Mouse (Mus musculus) inflammation-experienced regulatory T-cells, adult 6 months (primary cell): ENCODE data around the gene Fbxo34. TPM values are rescaled to one million over a fixed set of nuclear protein-coding genes. Genes with fewer than 3 reads are reported as not detected.
A peak's percentile ranks its signal among the peaks of the same experiment; 100 is the strongest.
"Not testable (repeated sequence)": the region's sequence is repeated elsewhere in the genome, so short reads cannot be mapped to it uniquely, and the experiment has no call there.

ENCODE experiments used
- ATAC-seq: one replicate; pipeline ENCODE4 v1.8.0; 2017
- polyA plus RNA-seq, 3 experiments: library from polyadenylated mRNA; unstranded; fragments of 100-300 nt; shearing (Covaris generic); gene quantifications; one replicate each; pipeline ENCODE4 v1.2.1; 2017

The Fbxo34 gene
- 10 to 100 TPM in 1 of 3 experiments, 1 to 10 TPM in 2; 8.7 to 10.3 (median 9.4) TPM for polyA plus RNA-seq

GRCm38 (mm10) chr14:47450121-47450520, at the start of gene Fbxo34:
Fbxo34 (plus strand) TSS chr14:47450421.
- not testable (repeated sequence) for ATAC-seq

DNA sequence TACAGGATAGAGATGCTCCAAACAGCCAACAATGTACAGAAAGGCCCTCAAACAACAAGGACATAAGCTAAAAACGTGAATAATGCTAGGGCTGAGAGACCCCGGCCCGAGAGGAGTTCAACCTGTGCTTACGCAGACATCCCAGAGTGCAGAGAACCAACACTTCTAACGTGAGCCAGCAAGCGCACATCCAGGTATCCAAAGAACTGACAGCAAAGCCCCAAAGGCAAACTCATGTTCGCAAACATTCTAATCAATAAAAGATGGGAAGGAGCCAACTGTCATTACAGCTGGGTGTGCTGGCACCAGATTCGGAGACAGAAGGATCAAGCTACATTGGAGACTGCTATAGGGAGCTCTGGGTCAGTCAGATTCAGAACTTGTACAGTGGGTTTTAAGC, 47.5 kb upstream of the Fbxo34 start:
- no peak for ATAC-seq

DNA sequence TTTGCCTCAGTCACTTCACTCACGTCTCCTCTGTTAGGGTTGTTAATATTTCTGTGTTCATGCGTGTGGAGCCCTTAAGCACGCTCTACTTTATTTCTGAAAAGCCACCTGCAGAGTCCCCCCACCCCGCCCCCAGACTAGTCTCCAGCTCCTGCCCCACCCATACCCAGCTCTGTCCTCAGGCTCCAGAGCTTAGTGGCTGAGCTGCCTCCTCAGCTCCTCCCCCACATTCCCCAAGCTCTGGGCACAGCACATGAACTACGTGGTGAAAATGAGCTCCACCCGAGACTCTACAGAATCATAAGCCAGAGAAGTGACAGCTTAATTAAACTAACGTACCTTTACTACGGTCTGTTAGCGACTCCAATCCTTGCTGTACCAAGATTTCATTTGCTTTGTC, 44.2 kb upstream of the Fbxo34 start:
- ATAC-seq: no peak

DNA sequence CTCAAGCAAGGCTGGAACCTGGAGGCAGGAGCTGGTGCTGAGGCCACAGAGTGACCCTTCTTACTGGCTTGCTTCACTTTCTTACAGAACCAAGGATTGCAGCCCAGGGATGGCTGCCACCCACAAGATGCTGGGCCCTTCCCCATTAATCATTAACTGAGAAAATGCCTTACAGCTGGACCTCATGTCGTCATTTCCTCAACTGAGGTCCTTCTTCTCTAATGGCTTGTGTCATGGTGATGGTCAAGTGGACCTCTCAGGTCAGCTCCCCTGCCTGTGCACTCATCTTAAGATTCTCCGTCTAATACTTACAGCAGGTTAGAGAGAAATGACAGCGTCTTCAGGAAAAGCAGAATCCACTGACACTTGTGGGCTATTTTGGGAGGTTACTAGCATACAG, 32.9 kb upstream of the Fbxo34 start:
- no peak for ATAC-seq

DNA sequence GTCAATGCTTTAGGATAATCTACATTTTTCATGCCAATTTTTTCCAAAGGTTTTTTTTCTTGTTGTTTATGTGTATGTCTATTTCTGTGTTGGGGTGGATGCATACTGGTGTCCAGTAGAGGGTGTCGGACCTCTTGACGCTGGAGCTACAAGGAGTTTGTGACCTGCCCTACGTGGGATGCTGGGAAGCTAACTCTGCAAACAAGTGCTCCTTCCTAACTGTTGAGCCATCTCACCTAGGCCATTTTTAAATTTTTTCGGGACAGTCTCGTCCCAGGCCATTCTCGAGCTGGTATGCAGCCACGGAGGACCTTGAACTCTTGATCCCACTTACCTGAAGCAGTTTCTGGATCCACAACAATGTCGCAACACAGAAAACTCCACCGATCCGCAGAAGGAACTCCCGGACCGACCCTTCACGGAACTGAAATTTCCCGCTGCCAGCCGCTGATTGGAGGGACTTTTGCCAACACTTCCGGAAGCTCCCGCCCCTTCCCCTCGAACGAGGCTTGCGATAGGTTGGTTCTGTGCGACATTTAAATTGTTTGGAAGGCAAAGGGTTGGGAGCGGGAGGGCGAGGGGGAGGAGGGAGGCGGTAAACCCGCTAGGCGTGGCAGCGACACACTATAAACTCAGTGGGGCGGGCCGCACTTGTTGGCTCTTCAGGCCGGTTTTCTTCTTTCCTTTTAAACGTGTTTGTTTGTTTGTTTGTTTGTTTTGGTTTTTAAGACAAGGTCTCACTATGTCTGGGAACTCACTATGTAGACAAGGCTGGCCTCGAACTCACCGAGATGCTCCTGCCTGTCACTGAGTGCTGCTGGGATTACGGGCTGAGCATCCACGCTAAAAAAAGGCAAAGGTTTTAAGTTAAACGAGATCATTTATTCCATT, 32.2 kb upstream of the Fbxo34 start, which contains the start of gene Dlgap5:
TSS of gene Dlgap5 (minus strand) at position 633 of the 891 bp plus-strand sequence.
- ATAC-seq: peak; percentile 99

DNA sequence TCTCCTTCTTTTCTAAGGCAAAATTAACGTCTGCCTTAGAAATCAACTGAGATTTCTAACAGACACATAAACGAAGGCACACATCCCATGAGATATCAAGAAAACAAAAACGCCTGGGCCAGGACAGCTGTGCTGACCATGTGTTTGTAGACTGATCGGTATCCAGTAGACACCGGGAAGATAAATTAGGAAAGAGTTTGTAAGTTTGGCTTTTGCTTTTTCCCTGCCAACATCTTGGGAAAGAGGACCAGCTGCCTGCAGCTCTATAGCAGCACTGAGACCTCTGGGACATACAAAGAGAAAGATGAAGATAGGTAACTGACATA, 31.6 kb upstream of the Fbxo34 start:
- no peak for ATAC-seq

GRCm38 (mm10) chr14:47419034-47419625, 31.1 kb upstream of the Fbxo34 start:
- no peak for ATAC-seq

- no peak for ATAC-seq
Observed at GRCm38 (mm10) chr14:47419723-47420276, 30.4 kb upstream of the Fbxo34 start.

GRCm38 (mm10) chr14:47421606-47422005, 28.6 kb upstream of the Fbxo34 start:
- no peak for ATAC-seq

- ATAC-seq: no peak
Observed at GRCm38 (mm10) chr14:47422466-47422865, 27.8 kb upstream of the Fbxo34 start.

- peak; percentile 50 for ATAC-seq
Observed at GRCm38 (mm10) chr14:47432987-47433386, 17.2 kb upstream of the Fbxo34 start.

- ATAC-seq: no peak
Observed at GRCm38 (mm10) chr14:47438947-47439346, 11.3 kb upstream of the Fbxo34 start.

GRCm38 (mm10) chr14:47444907-47445306, 5.3 kb upstream of the Fbxo34 start:
- ATAC-seq: no peak

GRCm38 (mm10) chr14:47445331-47446095, 4.7 kb upstream of the Fbxo34 start:
- no peak for ATAC-seq

DNA sequence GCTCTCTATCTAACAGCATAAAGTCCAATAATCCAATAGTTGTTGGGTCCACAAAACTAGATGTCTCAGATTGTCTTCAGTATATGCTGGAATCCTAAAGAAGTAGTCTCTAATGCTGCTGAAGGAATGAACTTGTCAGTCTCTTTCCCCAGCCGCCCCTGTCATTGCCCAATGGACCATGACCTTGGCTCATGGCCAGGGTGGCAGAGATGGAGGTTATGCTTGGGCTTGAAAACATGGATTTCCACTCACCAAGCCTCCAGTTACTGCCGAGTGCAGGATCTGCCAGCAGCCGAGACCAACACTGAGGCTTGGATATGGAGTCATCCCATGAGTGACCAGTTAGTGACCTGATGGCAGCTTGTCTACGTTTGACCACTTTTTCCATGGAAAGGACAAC, 9.3 kb downstream of the Fbxo34 start:
- ATAC-seq: no peak

GRCm38 (mm10) chr14:47461997-47462396, 11.8 kb downstream of the Fbxo34 start:
- no peak for ATAC-seq

DNA sequence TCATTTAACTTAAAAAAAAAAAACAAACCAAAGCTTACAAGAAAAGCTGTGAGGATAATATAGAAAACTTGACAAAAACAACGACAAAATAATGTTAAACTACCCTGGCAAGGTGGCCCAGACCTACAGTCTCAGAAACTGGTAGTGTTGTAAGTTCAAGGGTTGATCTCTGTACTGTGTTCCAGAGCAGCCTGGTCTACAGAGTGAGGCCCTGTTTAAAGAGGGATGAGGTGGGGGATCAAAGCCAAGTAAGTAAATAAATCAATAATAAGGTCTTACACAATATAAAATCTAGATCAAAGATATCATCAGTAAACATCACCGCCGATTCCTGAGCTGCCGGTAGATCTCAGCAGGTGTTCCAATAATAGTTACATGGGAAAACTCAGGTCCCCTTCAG, 12.2 kb downstream of the Fbxo34 start:
- ATAC-seq: no peak

- ATAC-seq: no peak
Observed at GRCm38 (mm10) chr14:47462877-47463460, 12.7 kb downstream of the Fbxo34 start.

- no peak for ATAC-seq
Observed at GRCm38 (mm10) chr14:47464426-47464825, 14.2 kb downstream of the Fbxo34 start.

GRCm38 (mm10) chr14:47465468-47466175, 15.4 kb downstream of the Fbxo34 start:
- ATAC-seq: no peak

GRCm38 (mm10) chr14:47472359-47472742, 22.1 kb downstream of the Fbxo34 start:
- ATAC-seq: peak; percentile 88
